Mouse (Mus musculus) heart, embryonic 16.5 days (tissue): Measurements from ENCODE around the gene Bmp7. TPM values are rescaled to one million over a fixed set of nuclear protein-coding genes. Genes with fewer than 3 reads are reported as not detected.

Source experiments
- ATAC-seq: fragments of 200-750 bp; cut with Nextera tagmentation; replicated peaks from 2 replicates; pipeline ENCODE4 v1.8.0; 2017; ENCODE audit warnings: moderate number of reproducible peaks; ENCODE audit not compliant: insufficient read depth, low FRiP score; ENCODE audit errors: extremely low read depth
- H3K27ac ChIP-seq: fragments of 300-500 bp; sonication (generic); 2 replicates; pipeline ENCODE4 v1.5.1; 2014; ENCODE audit warnings: mild to moderate bottlenecking, low read length, control low read depth, moderate library complexity
- H3K27me3 ChIP-seq: fragments of 300-500 bp; sonication (generic); 2 replicates; pipeline ENCODE4 v1.6.1; 2014; ENCODE audit warnings: low read length, mixed read lengths; ENCODE audit not compliant: control insufficient read depth, insufficient read depth
- H3K36me3 ChIP-seq: fragments of 300-500 bp; sonication (generic); 2 replicates; pipeline ENCODE4 v1.6.1; 2014; ENCODE audit not compliant: control insufficient read depth, insufficient read depth
- H3K4me1 ChIP-seq: fragments of 300-500 bp; sonication (generic); 2 replicates; pipeline ENCODE4 v1.6.1; 2014; ENCODE audit warnings: low read length, mixed read lengths; ENCODE audit not compliant: control insufficient read depth, insufficient read depth
- H3K4me2 ChIP-seq: fragments of 300-500 bp; sonication (generic); 2 replicates; pipeline ENCODE4 v1.6.1; 2014; ENCODE audit warnings: low read depth, mild to moderate bottlenecking, control low read depth, low read length
- H3K4me3 ChIP-seq: fragments of 300-500 bp; sonication (generic); 2 replicates; pipeline ENCODE4 v1.5.1; 2014; ENCODE audit warnings: mild to moderate bottlenecking, control low read depth, low read length
- H3K9ac ChIP-seq: fragments of 300-500 bp; sonication (generic); 2 replicates; pipeline ENCODE4 v1.6.1; 2014; ENCODE audit warnings: low read length, control low read depth
- H3K9me3 ChIP-seq: fragments of 300-500 bp; sonication (generic); replicated peaks from 2 replicates; pipeline ENCODE4 v1.6.1; 2016; ENCODE audit warnings: low read length; ENCODE audit not compliant: control insufficient read depth
- WGBS: fragments of 180-500 bp; shearing (Covaris S2); extraction: QIAGEN DNeasy Blood & Tissue Kit; methylation state at CpG from one replicate; pipeline ENCODE4 v1.1.7; 2014; 5-methylcytosine and 5-hydroxymethylcytosine counted together
- polyA plus RNA-seq: library from polyadenylated mRNA; unstranded; fragments of >200 nt; fragmentation: Nextera tagmentation; extraction: Ambion mirVana; gene quantifications from 2 replicates; pipeline ENCODE4 v1.2.1, GENCODE M21; 2015

The Bmp7 gene
- polyA plus RNA-seq, 1 experiment from 2014 or later: 33.3 TPM

GRCm38 (mm10) chr2:172935776-172936562, 4.2 kb downstream of the Bmp7 start:
- Histone ChIP-seq H3K4me1 (peaks cover 58% of the 10 kb centered on the region), H3K36me3 (no peaks in the 10 kb centered on the region), H3K27ac (peak overlapping the region; percentile 95), H3K4me3 (peak overlapping the region; percentile 32), H3K9me3 (no peaks in the 10 kb centered on the region), H3K4me2 (peak overlapping the region; percentile 90), H3K27me3 (peaks cover 24% of the 10 kb centered on the region), H3K9ac (peak overlapping the region; percentile 86)
- no peak for ATAC-seq
- 41% methylated on average over 12 of the region's 12 CpGs for WGBS

DNA sequence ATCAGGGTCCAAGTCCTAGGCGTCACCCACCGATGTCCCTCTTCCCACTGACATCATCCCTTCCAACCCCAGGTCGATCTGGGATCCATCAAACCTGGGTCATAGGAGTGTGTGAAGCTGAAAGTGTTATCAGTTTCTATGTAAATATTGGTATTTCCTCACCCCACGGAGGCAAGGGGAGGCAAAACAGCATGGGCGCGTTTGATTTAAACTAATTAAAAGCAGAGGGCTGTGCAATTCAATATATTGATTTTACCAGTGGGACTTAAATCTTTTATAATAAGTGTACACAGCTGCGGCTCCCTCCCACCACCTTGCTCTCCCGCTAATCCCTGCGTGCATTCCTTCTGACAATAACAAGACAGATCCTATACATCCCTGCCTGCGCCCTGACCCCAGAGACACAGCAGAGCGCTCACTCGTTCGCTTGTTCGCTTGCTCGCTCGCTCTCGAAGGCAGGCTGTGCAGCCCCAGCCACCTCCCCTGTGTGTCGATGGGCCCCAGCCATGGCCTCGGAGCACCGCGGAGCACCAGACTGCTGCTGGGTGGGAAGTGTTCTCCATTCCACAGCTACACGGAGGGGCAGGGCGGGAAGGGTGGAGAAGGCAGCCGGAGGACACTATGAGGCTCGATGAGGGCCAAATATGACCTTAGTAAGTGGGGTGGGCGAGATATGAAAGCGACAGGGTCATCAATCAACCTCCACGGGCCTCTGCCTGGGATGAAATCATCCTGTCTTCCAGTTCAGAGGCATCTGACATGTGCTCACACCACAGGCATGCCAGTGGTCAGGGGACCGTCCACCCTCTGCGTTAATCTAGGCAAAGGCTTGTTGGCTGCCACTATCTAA, 5.0 kb downstream of the Bmp7 start:
- 12% methylated on average over 30 of the region's 30 CpGs for WGBS

DNA sequence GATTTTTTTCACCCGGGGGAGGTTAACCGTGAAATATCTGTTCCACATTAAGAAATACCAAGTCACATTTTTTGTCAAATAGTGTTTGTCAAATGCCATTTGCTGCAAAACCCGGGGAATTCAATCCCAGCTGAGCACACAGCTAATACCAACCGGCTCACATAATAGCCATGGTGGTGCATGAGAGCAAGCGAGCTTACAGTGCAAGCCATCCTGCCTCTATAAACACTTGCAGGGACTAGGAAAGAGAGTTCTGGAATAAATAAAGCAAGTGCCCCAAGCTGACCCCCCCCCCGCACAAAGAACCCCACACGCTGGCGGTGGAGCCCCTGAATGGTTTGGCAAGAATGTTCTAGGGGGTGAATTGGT, 5.7 kb downstream of the Bmp7 start:
- Histone ChIP-seq H3K27ac (peak overlapping the region; percentile 95), H3K36me3 (no peaks in the 10 kb centered on the region), H3K4me2 (peak overlapping the region; percentile 90), H3K9me3 (no peaks in the 10 kb centered on the region), H3K27me3 (peaks cover 17% of the 10 kb centered on the region), H3K4me3 (peak overlapping the region; percentile 34), H3K9ac (peak overlapping the region; percentile 76), H3K4me1 (peaks cover 66% of the 10 kb centered on the region)
- ATAC-seq: no peak
- WGBS: 12% methylated on average over 8 of the region's 8 CpGs

More for the DNA sequence above, 5.0 kb downstream of the Bmp7 start:
- Histone ChIP-seq H3K4me2 (peak overlapping the region; percentile 90), H3K4me3 (peak overlapping the region; percentile 32), H3K9me3 (no peaks in the 10 kb centered on the region), H3K27ac (peak overlapping the region; percentile 95), H3K9ac (peak overlapping the region; percentile 76), H3K36me3 (no peaks in the 10 kb centered on the region), H3K27me3 (peaks cover 23% of the 10 kb centered on the region), H3K4me1 (peaks cover 60% of the 10 kb centered on the region)
- ATAC-seq: no peak

GRCm38 (mm10) chr2:172933631-172934419, 6.3 kb downstream of the Bmp7 start:
- Histone ChIP-seq H3K9ac (peak overlapping the region; percentile 76), H3K36me3 (no peaks in the 10 kb centered on the region), H3K27ac (peak overlapping the region; percentile 95), H3K4me1 (peaks cover 68% of the 10 kb centered on the region), H3K4me3 (peak overlapping the region; percentile 34), H3K9me3 (no peaks in the 10 kb centered on the region), H3K4me2 (peak overlapping the region; percentile 90), H3K27me3 (peaks cover 14% of the 10 kb centered on the region)
- ATAC-seq: peak; percentile 52
- 4% methylated on average over 34 of the region's 34 CpGs for WGBS

- no peak for ATAC-seq
- Histone ChIP-seq H3K4me3 (no peak overlapping the region), H3K27ac (peak overlapping the region; percentile 83), H3K9me3 (no peaks in the 10 kb centered on the region), H3K4me1 (peaks cover 65% of the 10 kb centered on the region), H3K36me3 (no peaks in the 10 kb centered on the region), H3K9ac (no peak overlapping the region), H3K27me3 (peaks cover 5% of the 10 kb centered on the region; the same call in 1 of the 2 replicates), H3K4me2 (no peak overlapping the region)
- 64% methylated on average over 17 of the region's 17 CpGs for WGBS
Observed at GRCm38 (mm10) chr2:172931137-172931898, 8.8 kb downstream of the Bmp7 start.

DNA sequence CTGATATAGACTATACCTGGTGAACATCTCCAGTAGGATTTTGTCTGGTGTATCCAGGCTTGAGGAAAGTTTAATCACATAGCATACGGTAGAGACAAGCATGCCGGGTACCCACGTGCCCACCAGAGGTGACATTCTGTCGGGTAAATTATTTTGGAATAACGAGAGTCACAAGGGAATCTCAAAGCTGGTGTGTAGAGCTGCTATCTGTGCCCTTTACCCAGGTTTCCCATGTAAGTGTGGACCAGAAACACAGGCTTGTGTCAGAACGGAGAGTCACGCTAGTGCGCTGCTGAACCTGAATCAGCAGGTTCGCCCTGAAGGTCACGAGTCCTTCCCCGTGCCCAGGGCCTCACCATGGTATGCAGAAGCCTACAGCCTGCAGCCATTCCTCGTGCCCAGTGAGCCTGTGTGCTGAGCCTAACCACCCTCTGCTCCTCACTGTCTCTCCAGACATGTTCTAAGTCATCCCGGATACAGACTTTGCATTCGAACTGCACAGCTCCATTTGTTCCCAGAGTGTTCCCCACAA, 10.2 kb downstream of the Bmp7 start:
- Histone ChIP-seq H3K4me1 (peaks cover 64% of the 10 kb centered on the region), H3K4me2 (no peak overlapping the region), H3K4me3 (no peak overlapping the region), H3K9me3 (no peaks in the 10 kb centered on the region), H3K27me3 (no peaks in the 10 kb centered on the region), H3K9ac (peak overlapping the region; percentile 62), H3K36me3 (no peaks in the 10 kb centered on the region), H3K27ac (peak overlapping the region; percentile 83)
- peak; percentile 69 for ATAC-seq
- 54% methylated on average over 14 of the region's 14 CpGs for WGBS

GRCm38 (mm10) chr2:172927643-172928042, 12.5 kb downstream of the Bmp7 start:
- Histone ChIP-seq H3K27ac (no peak overlapping the region), H3K4me1 (peaks cover 55% of the 10 kb centered on the region), H3K27me3 (no peaks in the 10 kb centered on the region), H3K9me3 (no peaks in the 10 kb centered on the region), H3K36me3 (no peaks in the 10 kb centered on the region), H3K4me3 (no peak overlapping the region), H3K9ac (no peak overlapping the region), H3K4me2 (no peak overlapping the region)
- WGBS: 47% methylated on average over 5 of the region's 5 CpGs
- ATAC-seq: no peak

DNA sequence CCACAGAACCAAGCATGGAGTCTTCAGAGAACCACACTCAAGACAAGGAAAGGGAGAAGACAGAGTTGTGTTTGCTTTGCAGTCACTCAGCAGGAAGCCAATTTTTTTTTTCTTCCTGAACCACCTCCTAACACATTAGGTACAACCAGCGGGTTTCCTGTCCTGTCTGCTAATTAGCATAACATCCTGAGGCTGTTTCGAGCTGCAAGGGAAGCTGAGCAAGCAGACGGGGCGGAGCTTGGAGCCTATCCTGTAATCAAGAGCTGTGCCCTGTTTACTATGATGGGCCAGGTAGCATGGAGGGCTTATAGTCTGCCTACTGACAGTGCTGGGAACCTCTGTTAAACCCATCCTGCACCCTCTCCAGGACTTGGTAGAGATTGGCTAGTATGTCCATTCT, 13.8 kb downstream of the Bmp7 start:
- WGBS: 80% methylated on average over 4 of the region's 4 CpGs
- Histone ChIP-seq H3K9ac (no peak overlapping the region), H3K4me2 (no peak overlapping the region), H3K4me1 (peaks cover 46% of the 10 kb centered on the region), H3K36me3 (no peaks in the 10 kb centered on the region), H3K9me3 (no peaks in the 10 kb centered on the region), H3K27me3 (no peaks in the 10 kb centered on the region), H3K27ac (no peak overlapping the region), H3K4me3 (no peak overlapping the region)
- ATAC-seq: no peak
